ENCODE assay signal across 7 mouse cellular contexts in the genomic region with DNA sequence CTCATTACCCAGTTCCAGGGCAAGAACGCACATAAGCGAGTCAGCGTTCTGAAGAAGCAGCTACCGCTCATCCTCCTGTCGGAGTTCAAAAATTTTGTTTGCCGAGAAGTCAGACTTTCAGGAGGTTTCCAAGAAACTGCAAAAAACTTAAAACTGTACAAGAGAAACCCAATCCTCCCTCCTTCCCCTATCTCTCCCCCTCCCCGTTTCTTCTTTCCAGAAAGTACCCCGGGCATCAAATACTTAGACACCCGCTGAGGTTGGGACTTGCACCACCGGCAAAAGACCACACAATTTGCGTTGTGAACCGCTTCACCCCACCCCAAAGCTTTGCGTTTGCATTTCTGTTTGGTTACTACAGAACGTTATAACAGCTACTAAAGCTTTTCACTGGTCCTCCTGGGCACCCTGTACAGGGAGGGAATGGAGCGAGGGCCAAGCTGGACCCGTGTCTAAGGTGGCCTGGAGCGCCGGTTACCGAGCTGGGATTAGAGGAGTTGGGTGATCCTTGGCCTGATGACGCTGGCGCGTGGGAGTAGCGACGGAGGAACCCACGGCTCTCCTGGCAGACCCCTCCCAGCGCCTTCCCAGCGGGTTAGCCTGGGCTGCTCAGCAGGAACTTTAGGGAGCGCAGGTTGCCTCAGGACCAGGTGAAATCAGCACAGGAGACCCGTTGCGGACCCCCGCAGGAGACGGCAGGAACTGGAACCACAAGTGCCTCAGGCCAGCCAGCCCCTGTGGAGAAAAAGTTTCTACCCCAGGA. TPM values are rescaled to one million over a fixed set of nuclear protein-coding genes. Genes with fewer than 3 reads are reported as not detected.
DNase-seq lines count a peak whose midpoint lies in the region; ATAC-seq and TF ChIP-seq lines count a peak whose summit lies in the region.

No protein-coding gene starts in this region.

- peak overlapping the region; percentile 33 for H3K9ac ChIP-seq in heart, adult 2 months (ENCODE audit: low read depth, low read length)

- peak overlapping the region; percentile 42 for H3K4me3 ChIP-seq in heart, adult 2 months
- peak overlapping the region; percentile 48 for H3K4me3 ChIP-seq in kidney, adult 2 months (ENCODE audit: insufficient read depth, low read depth, low read length)

- H3K36me3 ChIP-seq in heart, adult 2 months (ENCODE audit: control insufficient read depth, insufficient read depth, low read length), result no peaks in the 10 kb centered on the region
- no peaks in the 10 kb centered on the region for H3K36me3 ChIP-seq in kidney, adult 2 months (ENCODE audit: control insufficient read depth, insufficient read depth, low read length)

- 18% methylated on average over 32 of the region's 32 CpGs for WGBS in heart, adult 2 months
- 19% methylated on average over 32 of the region's 32 CpGs for whole genome bisulfite sequencing in kidney, adult 2 months

- peak; percentile 44 for DNase-seq in NIH3T3 (ENCODE audit: low read depth)
- peak; percentile 33 to 50 for DNase-seq in heart, adult 2 months
- peak; percentile 16 for DNase-seq in kidney, adult 2 months
- peak; percentile 25 for DNase-seq in lung, postnatal 14 days
- peak; percentile 14 for DNase-seq in thymus, postnatal 4 days
- DNase-seq in cerebellum, adult 11-12 months, result no peak

- no peak overlapping the region for H3K27ac ChIP-seq in heart, adult 2 months
- no peak overlapping the region for H3K27ac ChIP-seq in kidney, adult 2 months (ENCODE audit: insufficient read depth, low read depth, low read length)

- ATAC-seq in CD4-positive, CD25-positive, alpha-beta regulatory T cell, adult 4 months, result peak; percentile 23

- no peak for TF ChIP-seq POLR2A in heart, adult 2 months (IDR thresholded peaks at IDR 0.05; ENCODE audit: insufficient read depth, low read depth, low read length)
- no peak for TF ChIP-seq POLR2A in kidney, adult 2 months (IDR thresholded peaks at IDR 0.05; ENCODE audit: low read depth, low read length)

- no peaks in the 10 kb centered on the region for H3K4me1 ChIP-seq in heart, adult 2 months (ENCODE audit: control insufficient read depth, insufficient read depth, low read length)
- no peaks in the 10 kb centered on the region for H3K4me1 ChIP-seq in kidney, adult 2 months (ENCODE audit: control insufficient read depth, insufficient read depth, low read length)

- no peak for TF ChIP-seq EP300 in heart, adult 2 months (IDR thresholded peaks at IDR 0.05; ENCODE audit: insufficient read depth, low read depth, low read length)

- TF ChIP-seq CTCF in heart, adult 2 months (IDR thresholded peaks at IDR 0.05), result no peak
- no peak for TF ChIP-seq CTCF in kidney, adult 2 months (conservative IDR thresholded peaks at IDR 0.05; ENCODE audit: insufficient read depth, insufficient read length, low read depth, low read length)

- no peaks in the 10 kb centered on the region for H3K79me2 ChIP-seq in heart, adult 2 months (replicated peaks; ENCODE audit: control insufficient read depth, insufficient read depth, low read length)

- intact Hi-C loops in heart, adult 2 months (cut with DNase I), result no loop called here

- no peaks in the 10 kb centered on the region; the same call in none of the 2 replicates for H3K27me3 ChIP-seq in heart, adult 2 months (ENCODE audit: control insufficient read depth, insufficient read depth, low read length)
- peaks cover 2% of the 10 kb centered on the region; the same call in 1 of the 2 replicates for H3K27me3 ChIP-seq in kidney, adult 2 months (replicated peaks; ENCODE audit: control insufficient read depth, insufficient read depth, low read length)

RNA-seq across cellular contexts. Expression of a gene that starts 49.7 kb away (rescaled TPM):
- polyA plus RNA-seq in CD4-positive, CD25-positive, alpha-beta regulatory T cell, adult 4 months (2017; shearing (Covaris generic)), result 1,000 to 10,000 TPM; 2,078 to 2,363 TPM
- total RNA-seq in heart, adult 2 months (2021), result 100 to 1,000 TPM; 388 to 416 TPM
- polyA plus RNA-seq in heart, adult 2 months (2012; rRNA removed), result 108 and 203 TPM in 2 replicates
- polyA plus RNA-seq in kidney, adult 2 months (2012; rRNA removed), result 175 and 211 TPM in 2 replicates

RNA-seq across cellular contexts. Expression of a gene that starts 50.8 kb away (rescaled TPM):
- 10 to 100 TPM; 21.0 to 23.5 TPM for polyA plus RNA-seq in CD4-positive, CD25-positive, alpha-beta regulatory T cell, adult 4 months (2017; shearing (Covaris generic))
- total RNA-seq in heart, adult 2 months (2021), result 1 to 10 TPM; 9.0 to 9.2 TPM
- polyA plus RNA-seq in heart, adult 2 months (2012; rRNA removed), result 5.2 and 8.7 TPM in 2 replicates
- polyA plus RNA-seq in kidney, adult 2 months (2012; rRNA removed), result 7.1 and 9.0 TPM in 2 replicates
